Mouse (Mus musculus) megakaryocyte, adult 5-6 weeks (primary cell): ENCODE data around the gene Ndufa11. TPM values are rescaled to one million over a fixed set of nuclear protein-coding genes. Genes with fewer than 3 reads are reported as not detected.
A peak's percentile ranks its signal among the peaks of the same experiment; 100 is the strongest.

ENCODE experiments used
- ATAC-seq: 2 replicates; pipeline ENCODE4 v1.8.0; 2016; ENCODE audit warnings: mild to moderate bottlenecking, inconsistent platforms; ENCODE audit not compliant: poor library complexity, severe bottlenecking
- total RNA-seq, 2 experiments: library from RNA; stranded (forward) in 1 of 2; stranded (reverse) in 1 of 2; fragments of 153-499, 151-499 nt in 1 of 2; fragments of 221-1000, 200-1000 nt in 1 of 2; gene quantifications; 2 replicates each; pipeline versions ENCODE4 v1.2.3 to v1.2.4; 2015 to 2017

Gene Ndufa11
- total RNA-seq (2015), result 108 and 113 TPM in 2 replicates
- 77.8 and 92.8 TPM in 2 replicates for total RNA-seq (2017)

- ATAC-seq, result peak; percentile 61
Observed at GRCm38 (mm10) chr17:56717363-56718058, at the start of gene Ndufa11, which contains the start of gene Vmac. Gene Ndufa11 (plus strand): TSS chr17:56717767. Gene Vmac (minus strand): TSS chr17:56718022.

GRCm38 (mm10) chr17:56668384-56669144 lies 49.0 kb upstream of the Ndufa11 start:
- ATAC-seq, result peak; percentile 58

- ATAC-seq, result no peak
Observed at GRCm38 (mm10) chr17:56669766-56670165, 47.8 kb upstream of the Ndufa11 start.

- ATAC-seq, result peak; percentile 90
Observed at GRCm38 (mm10) chr17:56672941-56673646, 44.5 kb upstream of the Ndufa11 start, which contains the start of gene Ranbp3. Gene Ranbp3 (plus strand): TSS chr17:56673294.

GRCm38 (mm10) chr17:56673647-56674416 lies 43.7 kb upstream of the Ndufa11 start:
- ATAC-seq, result no peak

- no peak for ATAC-seq
Observed at GRCm38 (mm10) chr17:56681791-56682190, 35.8 kb upstream of the Ndufa11 start.

- no peak for ATAC-seq
Observed at GRCm38 (mm10) chr17:56682880-56683279, 34.7 kb upstream of the Ndufa11 start.

GRCm38 (mm10) chr17:56683546-56684140 lies 33.9 kb upstream of the Ndufa11 start:
- no peak for ATAC-seq

- no peak for ATAC-seq
Observed at GRCm38 (mm10) chr17:56684649-56685048, 32.9 kb upstream of the Ndufa11 start.

GRCm38 (mm10) chr17:56686801-56687200 lies 30.8 kb upstream of the Ndufa11 start:
- no peak for ATAC-seq

GRCm38 (mm10) chr17:56688045-56688444 lies 29.5 kb upstream of the Ndufa11 start:
- no peak for ATAC-seq

GRCm38 (mm10) chr17:56688689-56689088 lies 28.9 kb upstream of the Ndufa11 start:
- no peak for ATAC-seq

GRCm38 (mm10) chr17:56693395-56693794 lies 24.2 kb upstream of the Ndufa11 start:
- ATAC-seq, result no peak

GRCm38 (mm10) chr17:56693851-56694310 lies 23.7 kb upstream of the Ndufa11 start:
- no peak for ATAC-seq

- no peak for ATAC-seq
Observed at GRCm38 (mm10) chr17:56700451-56700850, 17.1 kb upstream of the Ndufa11 start.

- no peak for ATAC-seq
Observed at GRCm38 (mm10) chr17:56703038-56703437, 14.5 kb upstream of the Ndufa11 start.

- no peak for ATAC-seq
Observed at GRCm38 (mm10) chr17:56706515-56706914, 11.1 kb upstream of the Ndufa11 start.

- no peak for ATAC-seq
Observed at GRCm38 (mm10) chr17:56708692-56709091, 8.9 kb upstream of the Ndufa11 start.

GRCm38 (mm10) chr17:56709708-56710107 lies 7.9 kb upstream of the Ndufa11 start:
- ATAC-seq, result no peak

- ATAC-seq, result no peak
Observed at GRCm38 (mm10) chr17:56715360-56715759, 2.2 kb upstream of the Ndufa11 start.
